Mouse (Mus musculus): ENCODE data around the gene Nxt1.

Gene Nxt1

DNA sequence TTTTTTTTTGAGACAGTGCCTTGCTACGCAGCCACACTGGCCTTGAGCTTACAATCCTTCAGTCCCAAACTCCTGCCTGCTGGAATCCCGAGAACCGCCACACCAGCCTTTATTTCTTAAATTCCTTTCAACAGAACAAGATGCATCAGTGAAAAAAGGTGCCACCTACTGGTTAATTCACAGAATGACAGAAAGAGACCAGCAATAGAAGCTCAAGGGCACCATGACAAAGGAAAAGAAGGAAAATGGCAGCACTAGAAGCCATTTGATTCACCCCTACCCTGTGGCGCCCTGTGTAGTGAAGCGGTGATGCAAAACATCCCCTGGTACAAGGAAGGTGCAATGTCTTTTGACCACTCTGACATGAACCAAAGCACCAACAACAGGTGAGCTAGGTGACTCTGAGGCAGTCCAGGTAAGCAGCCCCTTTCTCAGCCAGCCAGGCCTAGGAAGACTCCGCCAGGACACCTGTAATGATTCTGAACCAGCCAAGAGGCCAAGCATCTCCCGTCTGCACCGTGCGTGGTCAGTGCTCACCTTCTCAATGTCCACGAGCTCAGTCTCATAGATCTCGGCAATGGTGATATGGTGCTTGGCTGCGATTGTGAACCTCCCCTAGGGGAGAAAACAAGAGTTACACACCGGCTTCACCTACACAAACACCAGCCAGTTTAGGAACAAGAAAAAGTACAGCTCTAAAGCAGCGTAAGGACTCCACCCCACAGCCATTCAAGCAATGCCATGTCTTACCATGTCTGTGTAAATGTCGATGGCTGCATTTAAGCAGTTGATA, 34.2 kb downstream of the Nxt1 start:
- TF ChIP-seq CTCF (conservative IDR thresholded peaks at IDR 0.05; ENCODE audit: low read length) (peak; percentile 56), NANOG (IDR thresholded peaks at IDR 0.05; ENCODE audit: borderline replicate concordance, low read length) (no peak)
- H3K36me3 ChIP-seq (ENCODE audit: insufficient read depth, low read length): peaks cover 39% of the 10 kb centered on the region
- peak overlapping the region; percentile 63 for H3K4me3 ChIP-seq (replicated peaks; ENCODE audit: low read length)
- no peaks in the 10 kb centered on the region for H3K27me3 ChIP-seq (ENCODE audit: insufficient read depth, low read length)
- H3K9me3 ChIP-seq (ENCODE audit: low read length): no peaks in the 10 kb centered on the region
- H3K4me1 ChIP-seq (replicated peaks; ENCODE audit: low read depth, low read length): peaks cover 18% of the 10 kb centered on the region

DNA sequence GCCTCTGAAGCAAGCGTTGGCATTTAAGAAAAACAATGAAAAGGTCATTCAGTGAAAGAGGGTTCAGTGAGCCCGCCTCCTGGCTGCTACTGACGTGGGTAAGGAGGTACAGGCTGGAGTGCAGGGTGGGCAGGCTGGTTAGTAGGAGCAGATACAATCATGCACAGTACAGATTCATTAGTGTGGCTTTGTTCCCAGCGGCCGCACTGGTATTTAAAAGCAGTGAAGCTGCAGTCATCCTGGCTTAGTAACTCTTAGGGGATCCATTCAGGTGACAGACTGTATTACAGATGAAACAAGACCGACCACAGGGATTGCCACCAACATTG, 34.8 kb downstream of the Nxt1 start:
- no peak for TF ChIP-seq CTCF (conservative IDR thresholded peaks at IDR 0.05; ENCODE audit: low read length)
- TF ChIP-seq POU5F1 (IDR thresholded peaks at IDR 0.05; ENCODE audit: borderline replicate concordance, low read length): no peak
- TF ChIP-seq NANOG (IDR thresholded peaks at IDR 0.05; ENCODE audit: borderline replicate concordance, low read length): no peak
- H3K9me3 ChIP-seq (ENCODE audit: low read length): no peaks in the 10 kb centered on the region
- H3K4me1 ChIP-seq (replicated peaks; ENCODE audit: low read depth, low read length): peaks cover 18% of the 10 kb centered on the region
- H3K36me3 ChIP-seq (ENCODE audit: insufficient read depth, low read length): peaks cover 43% of the 10 kb centered on the region
- no peaks in the 10 kb centered on the region for H3K27me3 ChIP-seq (ENCODE audit: insufficient read depth, low read length)
- H3K4me3 ChIP-seq (replicated peaks; ENCODE audit: low read length): peak overlapping the region; percentile 63

DNA sequence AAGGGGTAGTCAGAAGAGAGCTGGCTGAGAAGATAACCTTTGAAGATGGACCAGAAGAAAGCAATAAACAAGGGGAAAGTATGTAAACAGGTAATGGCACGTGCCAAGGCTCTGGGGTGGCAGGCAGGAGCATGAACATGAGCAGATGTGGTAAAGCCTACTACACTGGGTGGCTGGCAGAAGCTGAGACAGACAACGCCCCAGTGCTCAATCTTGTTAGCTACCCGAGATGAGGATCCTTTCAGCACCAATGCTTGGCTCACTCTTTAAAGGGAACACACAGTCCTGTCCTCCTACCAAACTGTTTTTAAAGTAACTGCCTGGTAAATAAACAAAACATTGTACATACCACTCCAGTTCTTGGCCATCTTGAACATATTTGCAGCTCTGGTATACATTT, 39.9 kb downstream of the Nxt1 start:
- H3K9me3 ChIP-seq (ENCODE audit: low read length): no peaks in the 10 kb centered on the region
- TF ChIP-seq NANOG (IDR thresholded peaks at IDR 0.05; ENCODE audit: borderline replicate concordance, low read length) (no peak), POU5F1 (IDR thresholded peaks at IDR 0.05; ENCODE audit: borderline replicate concordance, low read length) (no peak), CTCF (conservative IDR thresholded peaks at IDR 0.05; ENCODE audit: low read length) (no peak)
- peaks cover 6% of the 10 kb centered on the region for H3K4me1 ChIP-seq (replicated peaks; ENCODE audit: low read depth, low read length)
- peaks cover 28% of the 10 kb centered on the region for H3K36me3 ChIP-seq (ENCODE audit: insufficient read depth, low read length)
- H3K27me3 ChIP-seq (ENCODE audit: insufficient read depth, low read length): no peaks in the 10 kb centered on the region
- no peak overlapping the region for H3K4me3 ChIP-seq (replicated peaks; ENCODE audit: low read length)

DNA sequence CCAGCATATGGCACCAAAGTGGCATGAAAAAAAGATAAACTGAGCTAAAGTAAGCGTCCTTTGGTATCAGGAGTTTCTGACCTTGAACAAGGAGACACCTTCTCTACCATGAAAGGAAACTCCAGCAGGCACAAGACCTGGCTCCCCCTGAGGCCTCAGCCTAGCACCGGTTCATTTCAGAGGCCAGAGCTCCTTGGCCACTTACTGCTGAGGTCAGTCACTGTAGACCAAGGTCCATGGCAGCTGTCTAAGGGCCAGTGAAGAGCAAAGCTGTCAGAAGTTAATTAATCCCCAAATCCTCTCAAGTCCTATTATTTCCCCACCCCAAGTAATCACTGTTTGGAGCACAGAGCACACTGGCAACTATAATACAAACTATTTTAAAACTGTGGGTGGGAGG, 44.7 kb downstream of the Nxt1 start:
- Histone ChIP-seq H3K4me1 (replicated peaks; ENCODE audit: low read depth, low read length) (no peaks in the 10 kb centered on the region), H3K4me3 (replicated peaks; ENCODE audit: low read length) (no peak overlapping the region), H3K36me3 (ENCODE audit: insufficient read depth, low read length) (peaks cover 5% of the 10 kb centered on the region; the same call in 1 of the 2 replicates), H3K27me3 (ENCODE audit: insufficient read depth, low read length) (no peaks in the 10 kb centered on the region), H3K9me3 (ENCODE audit: low read length) (no peaks in the 10 kb centered on the region)
- TF ChIP-seq NANOG (IDR thresholded peaks at IDR 0.05; ENCODE audit: borderline replicate concordance, low read length) (no peak), POU5F1 (IDR thresholded peaks at IDR 0.05; ENCODE audit: borderline replicate concordance, low read length) (no peak)

DNA sequence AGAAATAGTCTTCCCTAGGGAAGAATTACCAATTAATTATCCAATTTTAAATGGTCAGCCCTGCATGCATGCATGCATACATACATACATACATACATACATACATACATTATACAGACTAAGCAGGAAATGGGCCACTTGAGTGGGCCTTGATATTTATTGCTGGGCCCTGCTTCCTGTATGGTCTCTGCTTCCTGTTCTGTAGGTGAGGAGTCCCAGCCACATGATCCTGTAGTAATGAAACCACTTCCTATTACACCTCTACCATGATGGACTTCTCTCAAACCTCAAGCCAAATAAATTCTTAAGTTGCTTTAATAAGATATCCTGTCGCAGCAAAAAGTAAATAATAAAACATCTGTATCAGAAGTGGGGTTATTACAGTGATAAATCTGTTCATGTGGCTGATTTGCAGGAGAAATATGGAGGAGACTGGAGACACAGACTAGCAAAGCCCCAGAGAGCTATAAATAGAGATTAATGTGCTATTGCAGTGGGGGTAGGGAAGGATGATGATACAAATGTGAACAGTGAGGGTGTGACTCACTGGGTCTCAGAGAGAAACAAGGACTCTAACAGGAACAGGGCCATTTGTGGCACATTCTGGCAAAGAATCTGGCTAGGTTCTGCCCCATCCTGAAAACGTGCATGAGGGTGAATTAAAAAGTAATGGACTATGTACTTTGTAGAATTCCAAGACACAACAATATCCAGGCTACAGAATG, 47.0 kb downstream of the Nxt1 start:
- TF ChIP-seq CTCF (conservative IDR thresholded peaks at IDR 0.05; ENCODE audit: low read length): no peak
- no peak for TF ChIP-seq POU5F1 (IDR thresholded peaks at IDR 0.05; ENCODE audit: borderline replicate concordance, low read length)
- TF ChIP-seq NANOG (IDR thresholded peaks at IDR 0.05; ENCODE audit: borderline replicate concordance, low read length): no peak
- Histone ChIP-seq H3K36me3 (ENCODE audit: insufficient read depth, low read length) (no peaks in the 10 kb centered on the region), H3K4me3 (replicated peaks; ENCODE audit: low read length) (no peak overlapping the region), H3K27me3 (ENCODE audit: insufficient read depth, low read length) (no peaks in the 10 kb centered on the region), H3K9me3 (ENCODE audit: low read length) (no peaks in the 10 kb centered on the region), H3K4me1 (replicated peaks; ENCODE audit: low read depth, low read length) (no peaks in the 10 kb centered on the region)

Measured in E14TG2a.4 (cell line).